Mouse (Mus musculus) stomach, postnatal 0 days (tissue): ENCODE results near the gene Gga1.

Experiments
- CTCF ChIP-seq: IDR thresholded peaks from 2 replicates; pipeline ENCODE4 v1.5.1; 2016; ENCODE audit warnings: antibody characterized with exemption, low read depth, mild to moderate bottlenecking, moderate library complexity
- EP300 ChIP-seq: optimal IDR thresholded peaks from 2 replicates; pipeline ENCODE3; 2016; ENCODE audit warnings: antibody characterized with exemption

- TF ChIP-seq CTCF, result no peak
- no peak for TF ChIP-seq EP300
Measured at GRCm38 (mm10) chr15:78899409-78899739, 22.4 kb downstream of the Gga1 start, which contains the start of gene Gm49510.
